Mouse (Mus musculus) mouse trophoblast stem cell (cell line): Measurements from ENCODE around the gene Maml2.

Experiments
- in situ Hi-C, 2 experiments: fragments of 300-500 bp; cut with MseI, MboI; formaldehyde crosslinking; loops; 2 replicates in 1 of 2; 3 replicates in 1 of 2; pipeline ENCODE4 v1.15.1; 2025

Gene Maml2

DNA sequence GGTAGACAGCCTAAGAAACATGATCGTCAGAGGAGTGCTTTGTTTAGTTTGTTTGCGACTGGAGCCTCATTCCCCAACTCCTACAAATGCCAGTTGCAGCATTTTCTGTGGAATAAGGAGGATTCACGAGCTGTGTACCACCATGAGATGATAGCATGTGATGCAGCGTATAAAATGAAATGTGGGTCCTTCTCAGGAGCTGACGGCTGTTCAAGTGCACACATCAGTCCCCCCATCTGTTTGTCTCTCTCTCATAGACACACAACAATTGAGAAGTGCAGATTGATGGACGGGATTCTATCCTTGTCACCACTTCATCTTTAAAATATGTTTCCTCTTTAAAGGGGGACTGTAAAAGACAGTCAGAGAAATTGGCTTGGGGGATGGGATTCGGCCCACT lies 12.1 kb downstream of the Maml2 start:
- in situ Hi-C loops: no loop called here

DNA sequence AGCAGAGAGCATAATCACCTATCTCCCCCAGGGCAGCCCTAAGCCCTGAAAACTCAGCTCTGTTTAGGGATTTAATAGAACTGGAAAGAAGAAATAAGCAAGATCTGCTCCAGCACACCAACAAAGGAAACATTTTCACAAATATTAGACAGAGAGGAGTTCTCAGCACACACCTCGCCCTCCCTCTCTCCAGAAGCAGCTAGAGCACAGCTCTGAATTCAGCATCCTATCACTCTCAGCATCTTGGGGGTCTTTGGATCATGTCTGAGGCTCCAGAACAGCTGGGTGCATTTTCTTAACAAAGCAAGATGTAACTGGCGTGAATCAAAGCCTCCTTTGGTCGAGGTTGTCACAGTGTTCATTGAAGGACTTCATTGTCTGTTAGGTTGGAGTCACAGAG lies 12.5 kb downstream of the Maml2 start:
- in situ Hi-C loops: no loop called here

DNA sequence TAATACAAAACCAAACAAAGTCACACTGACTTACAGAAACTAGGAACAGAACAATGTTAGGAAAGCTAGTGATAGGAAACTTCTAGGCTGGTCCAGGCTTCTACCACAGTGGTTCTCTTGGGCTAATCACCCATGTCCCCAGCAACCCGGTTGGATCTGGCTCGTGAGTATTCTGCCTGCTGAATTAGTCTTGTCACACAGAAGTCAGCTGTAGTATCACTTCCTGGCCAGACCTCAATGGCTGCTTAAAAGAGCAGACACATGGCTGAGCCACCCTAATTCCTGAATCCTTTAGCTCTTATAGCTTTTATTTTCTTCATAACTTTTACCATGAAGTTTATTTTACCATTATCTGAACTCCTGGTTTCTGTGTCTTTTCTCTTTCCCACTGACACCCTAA lies 13.3 kb downstream of the Maml2 start:
- in situ Hi-C loops: no loop called here

DNA sequence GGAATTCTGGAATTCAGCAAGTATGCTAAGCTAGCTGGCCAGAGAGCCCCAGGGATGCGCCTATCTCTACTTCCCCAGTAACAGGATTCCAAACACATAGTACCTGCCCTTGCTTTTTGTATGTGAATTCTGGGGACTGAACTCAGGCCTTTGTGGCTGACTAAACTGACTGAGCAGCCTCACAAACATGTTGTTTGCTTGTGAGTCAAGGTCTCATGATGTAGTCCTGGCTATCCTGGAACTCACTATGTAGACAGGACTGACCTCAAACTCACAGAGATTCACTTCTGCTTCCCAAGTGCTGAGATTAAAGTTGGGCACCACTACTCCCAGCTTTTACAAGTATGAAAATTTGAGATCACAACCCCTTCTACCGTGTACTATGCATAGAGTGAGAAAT lies 16.2 kb downstream of the Maml2 start:
- in situ Hi-C loops: no loop called here

DNA sequence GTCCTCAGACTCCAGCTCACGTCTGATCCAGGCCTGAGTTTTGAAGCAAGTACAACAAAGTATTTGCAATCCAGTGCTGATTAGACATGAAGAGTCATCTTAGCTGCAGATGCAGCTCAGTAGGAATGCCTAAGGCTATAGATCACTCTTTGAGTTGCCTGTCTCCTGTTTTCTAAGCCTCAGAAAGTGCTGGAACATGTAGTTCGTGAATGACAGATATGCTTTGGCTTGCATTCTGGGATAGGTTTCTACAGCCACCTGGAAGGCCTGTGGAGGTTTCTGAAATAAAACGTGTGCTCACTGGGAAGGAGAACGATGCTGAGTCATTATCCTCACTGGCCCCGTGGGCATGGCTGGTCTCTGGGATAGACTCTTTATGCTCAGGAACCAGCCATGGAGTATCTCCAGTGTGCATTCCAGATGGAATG lies 16.8 kb downstream of the Maml2 start:
- in situ Hi-C loops: no loop called here

DNA sequence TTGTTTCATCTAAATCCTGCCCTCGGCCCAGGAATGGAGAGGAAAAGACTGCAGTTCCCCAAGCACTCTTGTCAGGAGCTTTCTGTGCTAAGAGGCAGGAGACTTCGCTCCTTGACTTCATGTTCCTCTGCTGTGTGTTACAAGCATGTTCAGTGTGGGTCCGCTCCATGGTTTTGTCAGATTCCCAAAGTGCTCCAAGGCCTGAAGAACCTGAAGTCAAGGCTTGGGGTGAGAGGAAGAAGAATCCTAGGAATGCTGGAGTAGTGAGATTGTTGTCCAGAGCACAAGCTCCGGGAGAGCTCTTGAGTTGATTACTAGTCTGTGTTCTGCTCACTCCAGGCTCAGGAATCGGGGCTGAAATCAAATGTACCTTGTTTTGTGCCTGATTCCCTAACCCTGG lies 17.6 kb downstream of the Maml2 start:
- in situ Hi-C loops: no loop called here

DNA sequence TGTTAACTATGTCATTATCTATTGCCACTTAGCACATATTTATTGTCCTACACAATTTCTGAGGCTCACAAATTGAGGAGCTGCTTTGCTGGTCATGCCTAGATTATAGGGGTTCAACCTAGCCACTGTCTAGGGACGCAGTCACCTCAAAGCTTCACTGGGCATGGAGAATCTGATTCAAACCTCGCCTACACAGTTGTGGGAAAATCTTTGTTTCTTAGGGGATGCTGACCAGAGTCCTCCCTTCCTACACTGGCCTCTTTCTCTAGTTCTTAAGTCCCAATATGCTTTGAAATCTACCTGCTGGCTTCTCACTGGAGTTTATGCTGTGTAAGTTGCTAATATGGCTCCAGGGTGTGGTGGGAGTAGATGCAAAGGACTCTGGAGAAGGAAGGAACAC lies 21.8 kb downstream of the Maml2 start:
- in situ Hi-C loops: no loop called here

DNA sequence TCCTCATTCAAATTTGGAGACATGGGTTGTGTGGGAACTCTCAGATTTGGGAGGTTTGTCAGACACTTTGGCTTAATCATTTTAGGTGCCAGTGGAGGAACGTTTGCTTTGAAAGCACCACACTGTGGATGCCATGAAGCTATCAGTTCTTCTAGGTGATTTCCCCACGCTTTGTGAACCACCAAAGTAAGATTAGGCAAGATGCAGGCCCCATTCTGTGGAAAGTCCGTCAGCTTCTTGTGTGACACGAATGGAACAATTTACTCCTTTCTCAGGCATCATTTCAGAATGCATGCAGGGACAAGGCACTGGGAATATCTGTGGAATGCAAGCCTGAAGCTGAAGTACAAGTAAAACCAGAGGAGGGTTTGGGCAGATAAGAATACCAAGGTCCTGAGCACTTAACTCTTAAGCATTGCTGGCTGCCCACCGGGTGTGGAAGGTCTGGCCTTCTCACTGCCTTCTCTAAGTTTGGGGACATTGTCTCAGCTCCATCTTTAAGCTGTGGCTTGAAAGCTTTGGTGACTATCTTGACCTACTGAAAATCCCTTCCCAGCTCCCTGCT lies 23.1 kb downstream of the Maml2 start:
- in situ Hi-C loops: no loop called here

DNA sequence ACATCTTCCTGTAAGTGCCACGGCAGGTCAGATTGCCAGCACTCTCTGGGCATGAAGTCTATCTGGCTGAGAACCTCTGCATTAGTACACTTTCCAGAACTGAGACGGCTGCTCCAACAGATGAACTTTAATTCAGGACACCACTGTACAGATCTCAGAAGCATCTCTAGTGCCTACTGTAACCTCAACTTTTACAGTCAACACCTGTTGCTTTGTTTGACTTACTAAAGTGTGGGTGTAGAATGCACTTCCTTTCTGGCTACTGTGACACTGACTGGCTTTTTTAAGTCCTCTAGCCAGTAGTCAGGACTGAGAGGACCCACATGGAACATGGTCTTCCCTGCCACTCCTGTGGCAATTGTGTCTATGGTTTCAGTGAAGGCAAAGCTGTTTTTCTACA lies 25.3 kb downstream of the Maml2 start:
- in situ Hi-C loops: no loop called here

DNA sequence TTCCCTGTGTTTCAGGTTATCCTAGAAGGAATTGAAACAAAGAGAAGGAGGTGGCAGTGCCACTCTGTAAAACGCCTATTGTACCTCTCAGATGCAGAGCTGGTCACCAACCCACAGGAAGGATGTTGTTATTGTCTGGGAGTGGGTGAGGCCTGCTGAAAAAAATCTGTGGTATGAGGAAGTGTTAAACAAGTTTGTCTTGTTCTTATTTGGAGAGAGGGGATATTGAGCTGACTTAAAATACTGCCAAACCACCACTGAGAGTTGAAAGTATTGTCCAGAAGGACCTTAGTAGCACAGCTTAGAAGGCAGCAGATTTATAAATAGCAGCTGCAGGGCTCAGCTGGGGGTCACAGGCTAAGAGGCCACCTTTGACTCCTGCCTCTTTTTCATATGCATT lies 25.9 kb downstream of the Maml2 start:
- in situ Hi-C loops: no loop called here

DNA sequence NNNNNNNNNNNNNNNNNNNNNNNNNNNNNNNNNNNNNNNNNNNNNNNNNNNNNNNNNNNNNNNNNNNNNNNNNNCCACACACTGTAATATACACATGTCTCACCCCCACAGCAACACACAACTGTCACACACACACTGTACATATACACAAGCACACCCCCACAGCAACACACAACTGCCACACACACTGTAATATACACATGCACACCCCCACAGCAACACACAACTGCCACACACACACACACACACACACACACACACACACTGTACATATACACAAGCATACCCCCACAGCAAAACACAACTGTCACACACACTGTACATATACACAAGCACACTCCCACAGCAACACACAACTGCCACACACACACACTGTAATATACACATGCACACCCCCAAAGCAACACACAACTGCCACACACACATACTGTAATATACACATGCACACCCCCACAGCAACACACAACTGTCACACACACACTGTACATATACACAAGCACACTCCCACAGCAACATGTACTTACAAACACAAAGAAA lies 116.5 kb downstream of the Maml2 start:
- in situ Hi-C loops: no loop called here

DNA sequence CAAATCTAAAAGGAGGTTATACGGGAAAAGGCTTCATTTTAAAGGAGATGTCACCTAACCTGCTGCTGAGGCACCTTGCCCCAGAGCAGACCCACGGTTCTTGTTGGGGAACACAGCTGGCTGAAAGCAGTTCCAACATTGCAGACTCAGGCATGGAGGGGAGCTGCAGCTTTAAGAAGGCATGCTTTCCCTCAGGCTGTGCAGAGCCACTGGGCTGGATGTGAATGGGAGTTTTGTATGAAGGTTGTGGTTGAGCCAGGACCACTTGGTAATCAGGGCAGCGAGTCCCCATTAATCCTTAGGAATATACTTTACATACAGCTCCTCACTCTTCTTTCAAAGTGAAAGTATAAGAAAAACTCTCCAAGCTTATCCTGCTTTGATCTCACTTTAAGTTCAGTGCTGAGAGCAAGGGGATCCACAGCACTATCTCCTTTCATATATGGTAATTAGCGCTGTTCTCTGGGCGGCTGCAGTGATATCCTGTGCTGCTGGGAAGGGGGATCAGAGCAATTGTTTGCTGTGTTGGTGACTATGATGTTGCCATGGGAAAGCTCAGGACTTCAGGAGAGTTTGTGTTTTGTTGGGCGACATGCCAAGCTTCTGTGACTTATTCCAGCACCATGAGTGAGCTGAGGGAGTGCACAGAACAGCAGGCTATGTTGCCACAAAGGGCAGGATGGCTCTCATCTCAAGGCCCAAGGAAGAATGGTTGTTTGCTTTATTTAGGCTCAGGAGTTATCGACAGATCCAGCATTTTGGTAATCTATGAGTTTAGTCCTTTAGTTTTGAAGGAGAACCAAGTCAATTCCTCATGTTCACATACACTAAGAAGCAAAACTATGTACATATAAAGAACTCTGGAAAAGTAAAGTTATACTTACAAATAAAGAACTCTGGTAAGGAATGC lies 127.5 kb downstream of the Maml2 start:
- in situ Hi-C loops: no loop called here

DNA sequence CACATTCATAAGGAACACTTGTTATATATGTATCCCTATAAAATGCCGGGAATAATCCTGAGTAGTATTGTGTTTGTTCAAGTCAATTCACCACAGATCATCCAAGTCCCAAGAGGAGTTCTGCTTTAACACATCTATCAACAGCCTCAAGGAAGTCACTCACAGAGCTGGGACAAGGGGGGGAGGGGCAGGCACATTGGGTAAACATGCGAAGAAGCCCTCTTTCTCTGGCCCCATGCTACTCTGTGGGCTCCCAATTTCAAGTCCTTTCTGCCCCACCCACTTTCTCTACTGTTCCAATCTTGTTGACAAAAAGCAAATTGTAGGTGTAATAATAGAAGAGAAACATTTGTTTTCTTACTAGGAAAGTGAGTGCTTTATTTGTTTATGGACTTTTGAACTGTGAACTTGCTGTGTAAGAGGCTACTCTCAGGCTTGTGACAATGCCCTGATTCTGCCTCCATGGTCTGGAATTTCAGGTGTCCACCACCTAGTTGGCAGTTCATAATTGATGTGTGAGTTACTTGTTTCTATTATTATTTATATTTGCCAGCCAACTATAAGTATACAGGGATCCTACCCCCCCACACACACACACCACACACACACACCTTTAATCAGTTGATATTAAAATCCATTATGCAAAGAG lies 131.8 kb downstream of the Maml2 start:
- in situ Hi-C loops: no loop called here

DNA sequence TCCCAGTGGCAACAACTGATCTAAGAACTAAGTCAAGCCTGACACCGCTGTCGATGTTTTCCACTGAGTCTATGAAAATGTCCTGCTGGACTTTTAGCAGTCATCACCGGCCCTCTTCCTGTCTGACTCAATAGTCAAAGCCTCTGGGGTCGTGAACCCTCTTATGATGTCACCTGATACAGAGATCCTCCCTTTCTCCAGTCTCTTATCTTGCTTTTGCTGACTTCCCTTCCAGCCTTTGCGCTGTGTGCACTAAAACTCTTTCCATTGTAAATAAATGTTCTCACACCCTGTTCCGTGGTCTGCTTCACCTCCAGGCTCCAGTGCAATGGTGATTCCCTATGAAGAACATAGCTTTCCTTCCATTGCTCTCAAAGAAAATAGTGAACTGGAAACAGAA lies 132.5 kb downstream of the Maml2 start:
- in situ Hi-C loops: no loop called here

DNA sequence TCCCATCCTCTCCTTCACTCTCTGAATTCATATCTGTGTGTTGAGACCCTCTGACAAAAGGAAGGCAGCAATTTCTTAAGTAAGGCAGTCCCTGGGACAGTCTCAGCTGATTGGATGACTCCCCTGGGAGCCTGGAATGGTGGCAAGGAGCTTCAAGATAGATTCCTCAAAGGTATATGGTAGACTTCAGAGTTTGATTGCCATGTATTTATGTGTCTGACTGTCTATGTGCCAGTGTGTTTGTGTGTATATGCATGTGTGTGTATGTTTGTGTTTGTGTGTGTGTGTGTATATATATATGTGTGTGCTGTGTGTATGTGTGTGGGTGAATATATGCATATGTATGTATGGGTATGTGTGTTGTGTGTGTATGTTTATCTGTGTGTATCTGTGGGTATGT lies 133.0 kb downstream of the Maml2 start:
- in situ Hi-C loops: no loop called here

DNA sequence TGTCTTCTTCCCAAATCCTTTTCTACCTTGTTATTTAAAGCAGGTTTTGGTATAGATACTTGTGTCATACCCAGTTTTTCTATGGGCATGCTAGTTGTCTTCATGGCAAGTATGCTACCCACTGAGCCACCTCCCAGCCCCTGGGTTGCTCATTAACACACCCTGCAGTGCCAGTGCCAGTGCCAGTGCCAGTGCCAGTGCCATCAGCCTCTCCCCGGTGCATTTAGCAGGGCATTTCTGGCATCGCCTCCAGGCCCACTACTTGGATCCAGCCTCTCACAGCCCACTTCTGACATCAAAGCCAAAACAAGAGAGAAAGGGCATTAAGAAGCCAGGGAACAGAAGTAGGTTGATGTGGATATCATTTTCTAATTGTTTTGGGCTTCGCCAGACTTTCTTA lies 133.9 kb downstream of the Maml2 start:
- in situ Hi-C loops: no loop called here

DNA sequence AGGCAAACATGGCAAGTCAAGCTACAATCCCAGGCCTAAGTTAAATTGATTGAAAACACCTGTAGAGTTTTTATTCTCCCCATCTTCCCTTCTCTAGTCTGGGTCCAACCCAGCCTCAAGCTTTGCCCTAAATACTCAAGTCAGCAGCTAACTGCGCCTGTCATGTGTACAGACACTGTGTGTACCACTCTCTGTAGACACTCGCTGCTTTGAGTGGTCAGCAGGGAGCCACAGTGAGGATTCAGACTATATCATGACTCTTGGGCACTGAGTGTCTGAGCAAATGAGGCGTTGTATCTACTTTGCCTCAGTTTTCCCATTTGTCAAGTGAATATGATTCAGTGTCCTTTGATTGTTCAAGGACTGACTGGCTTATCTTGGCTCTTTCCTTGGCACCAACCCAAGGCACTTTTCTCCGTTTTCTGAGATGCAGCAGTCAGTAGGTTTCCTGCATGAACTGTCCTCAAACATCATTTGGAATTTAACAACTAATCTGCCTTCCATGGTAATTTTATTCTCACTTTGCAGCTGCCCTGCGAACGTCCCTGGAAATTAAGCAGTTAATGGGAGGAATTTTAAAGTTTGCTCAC lies 135.8 kb downstream of the Maml2 start:
- in situ Hi-C loops: no loop called here

DNA sequence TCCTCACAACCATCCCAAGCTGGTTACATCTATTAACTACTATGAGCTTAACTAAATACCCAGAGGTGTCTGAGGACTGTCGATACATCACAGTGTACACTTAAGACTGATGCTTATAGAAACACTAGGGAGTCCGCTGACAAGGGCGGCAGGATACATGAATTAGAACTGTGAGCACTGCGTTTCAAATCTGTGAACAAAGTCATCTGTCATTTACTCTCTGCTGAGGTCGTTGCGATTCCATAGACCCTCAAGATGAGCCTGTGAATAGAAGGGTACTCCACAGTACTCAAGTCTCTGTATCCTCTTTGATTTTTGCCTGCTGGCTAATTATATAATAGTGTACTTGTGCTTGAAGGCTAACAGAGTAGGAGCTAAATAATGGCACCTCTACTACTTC lies 143.2 kb downstream of the Maml2 start:
- in situ Hi-C loops: no loop called here

DNA sequence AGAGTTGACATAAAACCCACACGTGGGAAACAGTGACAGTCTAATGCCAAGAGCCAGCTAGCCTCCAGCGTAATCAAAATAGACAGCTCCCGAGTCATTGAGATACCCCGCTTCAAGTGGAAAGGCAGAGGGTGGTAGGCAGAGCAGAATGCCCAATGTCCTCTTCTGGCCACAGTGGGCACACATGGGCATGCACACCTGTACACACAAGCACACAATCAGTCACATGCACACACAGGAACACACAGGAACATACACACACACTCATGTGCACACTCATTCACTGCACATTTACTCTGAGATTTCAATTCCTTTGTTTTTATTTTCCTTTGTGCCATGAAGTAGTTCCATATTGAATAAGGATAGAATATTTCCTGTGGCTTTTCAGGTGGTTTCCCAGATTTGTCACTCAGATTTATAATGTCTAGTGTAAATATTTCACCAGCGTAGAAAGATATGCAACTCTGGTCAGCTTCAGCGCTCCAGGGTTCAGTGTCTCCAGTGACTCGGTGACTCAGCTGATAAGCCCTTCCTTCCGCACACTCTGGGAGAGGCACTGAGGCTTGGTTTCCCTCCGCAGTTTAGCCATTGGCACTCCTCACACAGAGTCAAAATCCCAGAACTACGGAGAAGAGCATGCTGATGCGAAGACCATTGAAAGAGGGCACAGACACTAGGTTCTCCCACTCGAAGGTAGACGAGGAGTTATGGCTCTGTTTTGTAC lies 144.4 kb downstream of the Maml2 start:
- in situ Hi-C loops: no loop called here

DNA sequence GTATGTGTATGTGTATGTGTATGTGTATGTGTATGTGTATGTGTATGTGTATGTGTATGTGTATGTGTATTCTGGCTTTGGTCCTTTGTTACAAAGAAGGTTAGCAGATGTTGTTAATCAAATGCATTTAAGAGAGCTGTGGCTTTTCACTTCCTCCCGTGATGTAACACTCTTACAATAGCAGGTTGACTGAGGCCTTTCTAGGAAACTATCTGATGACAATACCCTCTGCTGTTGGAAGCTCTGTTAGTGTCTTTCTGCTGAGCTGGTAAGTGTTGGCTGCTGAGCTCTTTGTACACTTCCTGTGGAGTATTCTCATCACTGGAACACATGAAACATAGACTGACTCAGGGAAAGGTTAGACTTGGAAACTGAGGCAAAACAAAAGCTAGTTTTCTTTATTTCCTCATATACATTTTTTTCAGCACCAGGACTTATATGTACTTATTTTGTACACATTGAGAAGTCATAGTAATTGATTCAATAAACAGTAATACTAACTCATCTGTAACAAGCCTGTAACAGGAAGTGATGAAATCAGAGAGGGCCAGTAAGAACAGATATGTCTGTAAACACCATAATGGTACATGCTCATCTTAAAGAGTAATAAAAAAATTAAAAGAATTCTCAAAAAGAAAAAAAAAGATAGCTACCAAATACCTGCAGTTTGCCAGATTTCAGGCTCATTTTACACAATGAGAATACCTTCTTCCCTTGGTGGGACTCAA lies 145.9 kb downstream of the Maml2 start:
- in situ Hi-C loops: no loop called here

DNA sequence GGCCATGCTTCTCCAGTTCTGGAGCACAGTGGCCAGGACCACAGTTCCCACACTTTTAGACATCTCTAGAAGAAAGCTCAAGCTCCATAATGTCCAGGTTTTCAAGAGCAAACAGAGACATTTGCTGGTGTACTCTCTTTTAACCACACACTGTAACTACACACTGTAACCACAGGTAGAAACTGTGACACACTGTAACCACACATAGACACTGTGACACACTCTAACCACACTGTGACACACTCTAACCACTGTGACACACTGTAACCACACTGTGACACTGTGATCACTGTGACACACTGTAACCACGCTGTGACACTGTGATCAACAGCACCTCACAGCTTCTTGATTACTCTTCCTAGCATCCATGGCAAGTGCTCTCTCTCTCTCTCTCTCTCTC lies 148.5 kb downstream of the Maml2 start:
- in situ Hi-C loops: no loop called here
